Mouse (Mus musculus) E14TG2a.4 (cell line): ENCODE measurements around the gene Tulp3.

Experiments used
- H3K27me3 ChIP-seq: 2 replicates; pipeline ENCODE4 v1.6.1; 2014; ENCODE audit warnings: low read length, control low read depth; ENCODE audit not compliant: insufficient read depth
- H3K36me3 ChIP-seq: 2 replicates; pipeline ENCODE4 v1.6.1; 2014; ENCODE audit warnings: low read length, control low read depth; ENCODE audit not compliant: insufficient read depth
- H3K4me1 ChIP-seq: replicated peaks from 2 replicates; pipeline ENCODE4 v1.6.1; 2014; ENCODE audit warnings: low read depth, low read length, control low read depth
- H3K4me3 ChIP-seq: replicated peaks from 2 replicates; pipeline ENCODE4 v1.5.1; 2014; ENCODE audit warnings: mild to moderate bottlenecking, low read length
- H3K9me3 ChIP-seq: 2 replicates; pipeline ENCODE4 v1.6.1; 2014; ENCODE audit warnings: low read length, control low read depth
- CTCF ChIP-seq: conservative IDR thresholded peaks from 2 replicates; pipeline ENCODE4 v1.5.1; 2014; ENCODE audit warnings: low read length
- NANOG ChIP-seq: IDR thresholded peaks from 2 replicates; pipeline ENCODE4 v1.6.1; 2014; ENCODE audit warnings: borderline replicate concordance, low read length, mixed read lengths
- POU5F1 ChIP-seq: IDR thresholded peaks from 2 replicates; pipeline ENCODE4 v1.6.1; 2014; ENCODE audit warnings: low read length, borderline replicate concordance

Gene Tulp3

GRCm38 (mm10) chr6:128277132-128278085 lies 78.2 kb downstream of the Tulp3 start:
- Histone ChIP-seq H3K9me3 (no peaks in the 10 kb centered on the region), H3K4me3 (no peak overlapping the region), H3K36me3 (no peaks in the 10 kb centered on the region), H3K27me3 (no peaks in the 10 kb centered on the region), H3K4me1 (peaks cover 84% of the 10 kb centered on the region)
- no peak for TF ChIP-seq NANOG
- TF ChIP-seq CTCF = no peak
- no peak for TF ChIP-seq POU5F1

- no peaks in the 10 kb centered on the region for H3K36me3 ChIP-seq
- no peaks in the 10 kb centered on the region for H3K9me3 ChIP-seq
- no peak for TF ChIP-seq CTCF
- no peak for TF ChIP-seq NANOG
- TF ChIP-seq POU5F1 = no peak
- peak overlapping the region; percentile 48; the same call in 1 of the 2 replicates for H3K4me3 ChIP-seq
- H3K27me3 ChIP-seq = no peaks in the 10 kb centered on the region
- H3K4me1 ChIP-seq = peaks cover 75% of the 10 kb centered on the region
These were observed 79.3 kb downstream of the Tulp3 start for GRCm38 (mm10) chr6:128276349-128276748.

- peaks cover 71% of the 10 kb centered on the region for H3K4me1 ChIP-seq
- peak overlapping the region; percentile 48 for H3K4me3 ChIP-seq
- H3K9me3 ChIP-seq = no peaks in the 10 kb centered on the region
- peaks cover 3% of the 10 kb centered on the region; the same call in 1 of the 2 replicates for H3K36me3 ChIP-seq
- TF ChIP-seq NANOG = no peak
- no peak for TF ChIP-seq POU5F1
- TF ChIP-seq CTCF = no peak
- no peaks in the 10 kb centered on the region for H3K27me3 ChIP-seq
These were observed 80.1 kb downstream of the Tulp3 start for GRCm38 (mm10) chr6:128275506-128276064.

GRCm38 (mm10) chr6:128273507-128273906 lies 82.1 kb downstream of the Tulp3 start:
- TF ChIP-seq POU5F1 (no peak), CTCF (no peak), NANOG (no peak)
- H3K9me3 ChIP-seq = no peaks in the 10 kb centered on the region
- H3K36me3 ChIP-seq = peaks cover 23% of the 10 kb centered on the region
- H3K4me1 ChIP-seq = peaks cover 53% of the 10 kb centered on the region
- H3K27me3 ChIP-seq = no peaks in the 10 kb centered on the region
- no peak overlapping the region for H3K4me3 ChIP-seq

GRCm38 (mm10) chr6:128272754-128273153 lies 82.9 kb downstream of the Tulp3 start:
- H3K4me3 ChIP-seq = no peak overlapping the region
- no peak for TF ChIP-seq POU5F1
- TF ChIP-seq CTCF = no peak
- no peak for TF ChIP-seq NANOG

More at GRCm38 (mm10) chr6:128272754-128273153, 82.9 kb downstream of the Tulp3 start:
- Histone ChIP-seq H3K9me3 (no peaks in the 10 kb centered on the region), H3K27me3 (no peaks in the 10 kb centered on the region), H3K4me1 (peaks cover 46% of the 10 kb centered on the region), H3K36me3 (peaks cover 31% of the 10 kb centered on the region)
